Mouse (Mus musculus) limb, embryonic 15.5 days (tissue): ENCODE results near the gene C2cd2l. TPM values are rescaled to one million over a fixed set of nuclear protein-coding genes. Genes with fewer than 3 reads are reported as not detected.
"Not testable (repeated sequence)": the region's sequence is repeated elsewhere in the genome, so short reads cannot be mapped to it uniquely, and the experiment has no call there.

Experiments used
- ATAC-seq: fragments of 200-750 bp; cut with Nextera tagmentation; 2 replicates; pipeline ENCODE4 v1.8.0; 2017; ENCODE audit warnings: low read depth, moderate TSS enrichment; ENCODE audit not compliant: insufficient number of reproducible peaks, low FRiP score, low TSS enrichment
- H3K27ac ChIP-seq: fragments of 300-500 bp; sonication (generic); 2 replicates; pipeline ENCODE4 v1.5.1; 2015; ENCODE audit warnings: moderate library complexity, mild to moderate bottlenecking, inconsistent platforms
- H3K27me3 ChIP-seq: fragments of 300-500 bp; sonication (generic); 2 replicates; pipeline ENCODE4 v1.6.1; 2015; ENCODE audit warnings: inconsistent platforms
- H3K36me3 ChIP-seq: fragments of 300-500 bp; sonication (generic); 2 replicates; pipeline ENCODE4 v1.6.1; 2015; ENCODE audit warnings: inconsistent platforms
- H3K4me1 ChIP-seq: fragments of 300-500 bp; sonication (generic); 2 replicates; pipeline ENCODE4 v1.6.1; 2015; ENCODE audit warnings: inconsistent platforms
- H3K4me2 ChIP-seq: fragments of 300-500 bp; sonication (generic); 2 replicates; pipeline ENCODE4 v1.6.1; 2015; ENCODE audit warnings: mild to moderate bottlenecking, inconsistent platforms
- H3K4me3 ChIP-seq: fragments of 300-500 bp; sonication (generic); 2 replicates; pipeline ENCODE4 v1.5.1; 2015; ENCODE audit warnings: mild to moderate bottlenecking, inconsistent platforms
- H3K9ac ChIP-seq: fragments of 300-500 bp; sonication (generic); 2 replicates; pipeline ENCODE4 v1.6.1; 2015; ENCODE audit warnings: inconsistent platforms
- H3K9me3 ChIP-seq: fragments of 300-500 bp; sonication (generic); 2 replicates; pipeline ENCODE4 v1.6.1; 2016; ENCODE audit warnings: inconsistent platforms
- WGBS: fragments of 180-500 bp; shearing (Covaris S2); methylation state at CpG from one replicate; pipeline ENCODE4 v1.1.7; 2015; 5-methylcytosine and 5-hydroxymethylcytosine counted together
- polyA plus RNA-seq: library from polyadenylated mRNA; unstranded; fragments of >200 nt; fragmentation: Nextera tagmentation; extraction: Ambion mirVana; gene quantifications from 2 replicates; pipeline ENCODE4 v1.2.1, GENCODE M21; 2015

The C2cd2l gene
- polyA plus RNA-seq, 1 experiment from 2014 or later, result 6.9 TPM

DNA sequence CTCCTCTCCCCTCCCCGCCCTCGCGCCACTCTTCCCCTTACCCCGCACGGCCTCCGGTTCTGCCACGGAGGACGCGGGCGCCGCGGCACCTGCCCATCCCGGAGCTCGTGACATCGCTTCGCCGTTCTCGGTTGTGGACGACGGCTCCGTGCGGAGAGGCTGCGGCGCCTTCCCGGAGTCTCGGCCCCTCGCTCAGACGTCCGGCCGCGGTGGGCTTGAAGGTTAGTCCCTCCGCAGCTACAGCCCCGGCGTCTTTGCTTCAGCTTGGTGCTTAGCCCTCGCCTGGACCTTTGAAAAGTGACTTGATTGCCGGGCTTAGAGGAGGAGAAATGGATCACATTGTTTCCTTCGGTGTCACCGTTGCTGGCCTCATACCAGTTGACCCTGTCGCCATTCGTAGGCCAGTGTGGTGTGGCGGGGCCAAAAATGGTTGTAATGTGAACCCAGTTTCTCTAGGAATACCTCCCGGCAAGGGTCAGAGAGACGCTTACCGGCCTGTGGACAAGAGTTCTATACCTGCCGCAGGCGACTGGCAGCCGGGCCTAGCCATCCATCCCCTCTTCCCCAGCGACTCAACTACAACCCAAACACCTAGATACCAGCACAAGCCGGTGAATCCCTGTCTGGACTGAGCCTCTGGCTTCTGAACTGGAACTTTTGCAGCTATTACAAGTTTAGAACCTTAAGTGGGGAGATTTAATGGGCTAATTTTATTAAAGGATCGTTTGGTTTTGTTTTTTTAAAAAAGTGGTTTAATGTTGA, 15.4 kb upstream of the C2cd2l start:
- Histone ChIP-seq H3K4me1 (peaks cover 15% of the 10 kb centered on the region), H3K27ac (peak overlapping the region; percentile 97), H3K4me2 (peak overlapping the region; percentile 73), H3K4me3 (peak overlapping the region; percentile 76), H3K9ac (peak overlapping the region; percentile 98), H3K27me3 (no peaks in the 10 kb centered on the region), H3K36me3 (peaks cover 53% of the 10 kb centered on the region), H3K9me3 (no peaks in the 10 kb centered on the region)
- peak; percentile 0; the same call in 1 of the 2 replicates for ATAC-seq
- under 1% methylated on average over 50 of the region's 50 CpGs for WGBS

DNA sequence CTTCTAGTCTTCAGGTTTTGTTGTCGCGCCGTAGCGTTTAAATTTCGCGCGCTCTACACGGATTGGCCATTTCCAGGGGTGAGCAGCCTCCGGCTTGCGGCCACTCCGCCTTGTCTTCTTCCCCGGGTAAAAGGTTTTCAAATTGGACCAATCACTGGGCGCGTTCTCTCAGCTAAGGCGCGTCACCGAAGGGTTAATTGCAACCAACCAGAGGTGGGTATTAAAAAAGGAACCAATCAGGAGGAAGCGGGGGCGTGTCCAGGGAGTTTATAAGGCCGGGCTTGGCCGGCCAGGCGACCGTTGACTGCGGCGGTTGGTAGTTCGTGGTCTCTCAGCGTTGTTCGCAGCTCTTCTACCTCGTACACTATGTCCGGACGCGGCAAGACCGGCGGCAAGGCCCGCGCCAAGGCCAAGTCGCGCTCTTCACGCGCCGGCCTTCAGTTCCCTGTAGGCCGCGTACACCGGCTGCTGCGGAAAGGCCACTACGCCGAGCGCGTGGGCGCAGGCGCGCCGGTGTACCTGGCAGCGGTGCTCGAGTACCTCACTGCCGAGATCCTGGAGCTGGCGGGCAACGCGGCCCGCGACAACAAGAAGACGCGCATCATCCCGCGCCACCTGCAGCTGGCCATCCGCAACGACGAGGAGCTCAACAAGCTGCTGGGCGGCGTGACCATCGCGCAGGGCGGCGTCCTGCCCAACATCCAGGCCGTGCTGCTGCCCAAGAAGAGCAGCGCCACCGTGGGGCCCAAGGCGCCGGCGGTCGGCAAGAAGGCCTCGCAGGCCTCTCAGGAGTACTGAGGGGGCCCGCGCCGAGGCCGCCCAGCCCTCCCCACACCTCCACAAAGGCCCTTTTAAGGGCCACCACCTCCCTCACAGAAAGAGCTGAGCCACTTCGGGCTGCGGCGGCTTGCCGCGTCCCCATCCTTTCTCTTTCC, 14.6 kb upstream of the C2cd2l start, which contains the start of gene H2afx:
Gene H2afx, plus strand, starts transcription at position 299 of the 935 bp plus-strand sequence.
- Histone ChIP-seq H3K27ac (peak within 1 kb of the TSS; percentile 97), H3K4me3 (peak within 1 kb of the TSS; percentile 76), H3K9ac (peak within 1 kb of the TSS; percentile 98), H3K4me2 (peak within 1 kb of the TSS; percentile 73), H3K36me3 (peaks cover 60% of the 10 kb centered on the region), H3K9me3 (no peaks in the 10 kb centered on the region), H3K4me1 (peaks cover 15% of the 10 kb centered on the region), H3K27me3 (no peaks in the 10 kb centered on the region)
- under 1% methylated on average over 91 of the region's 91 CpGs for WGBS
- ATAC-seq, result peak; percentile 95

- H3K27ac ChIP-seq, result no peak overlapping the region
- H3K9me3 ChIP-seq, result no peaks in the 10 kb centered on the region
- no peaks in the 10 kb centered on the region for H3K27me3 ChIP-seq
- no peak for ATAC-seq
- WGBS, result 95% methylated on average over 13 of the region's 13 CpGs
- H3K4me2 ChIP-seq, result no peak overlapping the region
- H3K4me3 ChIP-seq, result no peak overlapping the region
- peaks cover 60% of the 10 kb centered on the region for H3K36me3 ChIP-seq
- peaks cover 15% of the 10 kb centered on the region for H3K4me1 ChIP-seq
- H3K9ac ChIP-seq, result no peak overlapping the region
Observed at GRCm38 (mm10) chr9:44332918-44333638, 13.0 kb upstream of the C2cd2l start.

DNA sequence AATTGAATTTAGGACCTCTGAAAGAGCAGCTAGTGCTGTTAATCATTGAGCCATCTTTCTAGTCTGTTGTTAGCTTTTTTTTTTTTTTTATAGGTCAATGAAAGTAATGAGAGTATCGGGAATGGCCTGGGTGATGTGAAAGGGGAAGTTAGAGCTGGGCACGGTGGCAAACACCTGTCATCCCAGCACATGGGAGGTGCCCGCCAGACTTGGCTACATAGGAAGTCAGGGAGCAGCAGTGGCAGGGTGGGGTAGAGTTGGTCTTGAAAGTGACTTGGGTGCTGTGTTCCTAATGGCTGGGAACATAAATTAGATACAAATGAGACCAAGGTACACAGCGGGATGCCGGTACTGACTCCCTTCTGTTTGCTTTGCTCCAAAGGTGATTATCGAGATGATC, 10.7 kb upstream of the C2cd2l start:
- ATAC-seq, result no peak
- Histone ChIP-seq H3K27ac (no peak overlapping the region), H3K4me1 (peaks cover 10% of the 10 kb centered on the region), H3K4me2 (no peak overlapping the region), H3K9ac (no peak overlapping the region), H3K36me3 (peaks cover 49% of the 10 kb centered on the region), H3K4me3 (no peak overlapping the region), H3K27me3 (no peaks in the 10 kb centered on the region), H3K9me3 (no peaks in the 10 kb centered on the region)
- 85% methylated on average over 6 of the region's 6 CpGs for WGBS

GRCm38 (mm10) chr9:44327926-44328325, 7.8 kb upstream of the C2cd2l start:
- Histone ChIP-seq H3K9me3 (no peaks in the 10 kb centered on the region), H3K4me1 (peaks cover 13% of the 10 kb centered on the region), H3K27me3 (no peaks in the 10 kb centered on the region), H3K27ac (0 out of 2 replicates have a peak overlapping the region, but pooled peaks have one; percentile 3), H3K4me3 (peak overlapping the region; percentile 81), H3K9ac (no peak overlapping the region), H3K36me3 (peaks cover 39% of the 10 kb centered on the region), H3K4me2 (peak overlapping the region; percentile 68)
- WGBS, result 90% methylated on average over 5 of the region's 5 CpGs
- no peak for ATAC-seq

DNA sequence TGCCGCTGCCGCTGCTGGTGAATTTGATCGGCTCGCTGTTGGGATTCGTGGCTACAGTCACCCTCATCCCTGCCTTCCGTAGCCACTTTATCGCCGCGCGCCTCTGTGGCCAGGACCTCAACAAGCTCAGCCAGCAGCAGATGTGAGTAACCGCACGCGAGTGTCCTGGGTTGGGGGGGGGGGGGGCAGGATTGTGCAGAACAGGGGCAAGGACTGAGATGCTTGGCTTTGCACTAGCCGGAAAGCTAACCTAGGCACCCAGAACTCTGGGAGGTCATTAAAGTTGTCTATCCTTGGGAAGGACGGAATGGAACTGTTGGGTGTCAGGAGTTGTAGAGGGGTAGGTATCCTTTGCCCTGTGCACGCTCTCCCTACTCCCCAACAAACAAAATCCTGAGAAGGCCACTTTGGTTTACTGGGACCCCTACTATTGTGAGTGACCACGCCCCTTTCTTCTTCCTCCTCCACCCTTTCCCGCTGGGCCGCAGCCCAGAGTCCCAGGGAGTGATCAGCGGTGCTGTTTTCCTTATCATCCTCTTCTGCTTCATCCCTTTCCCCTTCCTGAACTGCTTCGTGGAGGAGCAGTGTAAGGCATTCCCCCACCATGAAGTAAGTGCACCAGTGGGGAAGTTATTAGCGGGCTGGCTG, 7.1 kb upstream of the C2cd2l start:
- Histone ChIP-seq H3K27ac (peak overlapping the region; percentile 95), H3K4me2 (peak overlapping the region; percentile 68), H3K9ac (peak overlapping the region; percentile 87), H3K27me3 (no peaks in the 10 kb centered on the region), H3K4me1 (peaks cover 13% of the 10 kb centered on the region), H3K4me3 (peak overlapping the region; percentile 81), H3K9me3 (no peaks in the 10 kb centered on the region), H3K36me3 (peaks cover 32% of the 10 kb centered on the region)
- WGBS, result under 1% methylated on average over 22 of the region's 22 CpGs
- ATAC-seq, result no peak

DNA sequence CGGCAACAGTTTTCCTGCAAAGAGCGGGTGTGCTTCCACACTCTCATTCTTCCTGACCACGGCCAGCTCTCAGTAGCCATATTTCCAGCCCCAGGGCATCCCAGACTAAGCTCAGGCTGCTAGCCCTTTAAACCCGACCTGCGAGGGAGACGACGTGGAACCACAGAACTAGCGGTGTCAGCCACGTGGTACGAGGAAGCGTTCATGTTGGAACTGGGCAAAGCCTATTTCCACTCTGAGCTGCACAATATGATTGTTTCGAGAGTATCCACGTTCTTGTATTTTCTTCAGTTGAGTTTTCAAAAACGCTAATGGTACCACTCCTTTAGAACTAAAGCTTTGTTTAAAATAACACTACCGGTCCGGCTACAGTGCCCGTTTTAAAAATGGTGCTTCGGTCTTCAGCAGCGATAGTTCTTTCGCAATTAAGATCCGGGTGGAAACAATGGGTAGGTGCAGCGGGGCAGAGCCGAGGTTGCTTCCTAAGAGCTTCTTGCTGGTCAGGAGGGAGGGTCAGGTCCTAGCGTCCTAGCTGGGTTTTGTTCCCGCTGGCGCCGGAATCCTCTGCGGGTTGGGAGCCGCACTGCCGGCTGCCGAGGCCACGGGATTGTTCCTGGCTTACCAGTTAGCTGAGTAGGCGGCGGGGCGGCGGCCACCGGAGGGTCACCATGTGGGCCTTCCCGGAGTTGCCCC, 6.4 kb upstream of the C2cd2l start:
- under 1% methylated on average over 38 of the region's 38 CpGs for WGBS
- peak; percentile 87 for ATAC-seq
- H3K27me3 ChIP-seq, result no peaks in the 10 kb centered on the region

DNA sequence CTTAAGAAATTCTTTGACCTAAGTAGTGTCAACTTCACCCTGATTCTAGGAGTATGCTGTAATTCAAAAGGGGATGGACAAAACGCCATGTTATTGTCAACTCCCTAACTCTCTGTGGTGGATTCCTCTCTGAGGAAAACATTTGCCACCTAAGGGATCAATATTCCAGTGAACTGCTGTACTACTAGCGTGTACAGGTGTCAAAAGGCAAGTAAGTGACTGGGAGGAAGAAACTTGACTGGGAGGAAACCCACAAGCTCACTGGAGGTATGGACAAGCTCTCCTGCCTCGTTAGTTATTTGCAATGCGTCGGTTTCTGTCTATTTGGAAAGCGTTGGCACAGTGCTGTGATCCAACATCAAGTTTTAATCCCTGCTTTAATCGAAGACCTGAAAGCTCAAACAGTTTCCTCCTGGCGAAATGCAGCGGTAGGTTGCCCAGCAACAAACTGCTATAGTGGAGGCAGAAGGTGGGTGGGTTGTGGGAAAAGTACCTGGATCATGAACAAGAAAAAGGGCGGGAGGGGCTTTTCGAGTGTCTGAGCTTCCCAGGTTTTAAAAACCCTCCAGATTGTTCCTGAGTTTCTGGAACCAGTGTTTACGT, 5.8 kb upstream of the C2cd2l start, which contains the start of gene Dpagt1:
Gene Dpagt1, plus strand, starts transcription at position 252 of the 603 bp plus-strand sequence.
- H3K27me3 ChIP-seq, result no peaks in the 10 kb centered on the region
- peaks cover 15% of the 10 kb centered on the region for H3K4me1 ChIP-seq
- peak within 1 kb of the TSS; percentile 68 for H3K4me2 ChIP-seq
- H3K4me3 ChIP-seq, result peak within 1 kb of the TSS; percentile 81
- peaks cover 20% of the 10 kb centered on the region for H3K36me3 ChIP-seq
- no peaks in the 10 kb centered on the region for H3K9me3 ChIP-seq
- WGBS, result 3% methylated on average over 12 of the region's 12 CpGs
- peak within 1 kb of the TSS; percentile 95 for H3K27ac ChIP-seq
- H3K9ac ChIP-seq, result peak within 1 kb of the TSS; percentile 87
- ATAC-seq, result no peak

More for the DNA sequence above, 6.4 kb upstream of the C2cd2l start:
- Histone ChIP-seq H3K4me1 (peaks cover 13% of the 10 kb centered on the region), H3K27ac (peak overlapping the region; percentile 95), H3K9ac (peak overlapping the region; percentile 87), H3K36me3 (peaks cover 26% of the 10 kb centered on the region), H3K4me2 (peak overlapping the region; percentile 68), H3K4me3 (peak overlapping the region; percentile 81), H3K9me3 (no peaks in the 10 kb centered on the region)

DNA sequence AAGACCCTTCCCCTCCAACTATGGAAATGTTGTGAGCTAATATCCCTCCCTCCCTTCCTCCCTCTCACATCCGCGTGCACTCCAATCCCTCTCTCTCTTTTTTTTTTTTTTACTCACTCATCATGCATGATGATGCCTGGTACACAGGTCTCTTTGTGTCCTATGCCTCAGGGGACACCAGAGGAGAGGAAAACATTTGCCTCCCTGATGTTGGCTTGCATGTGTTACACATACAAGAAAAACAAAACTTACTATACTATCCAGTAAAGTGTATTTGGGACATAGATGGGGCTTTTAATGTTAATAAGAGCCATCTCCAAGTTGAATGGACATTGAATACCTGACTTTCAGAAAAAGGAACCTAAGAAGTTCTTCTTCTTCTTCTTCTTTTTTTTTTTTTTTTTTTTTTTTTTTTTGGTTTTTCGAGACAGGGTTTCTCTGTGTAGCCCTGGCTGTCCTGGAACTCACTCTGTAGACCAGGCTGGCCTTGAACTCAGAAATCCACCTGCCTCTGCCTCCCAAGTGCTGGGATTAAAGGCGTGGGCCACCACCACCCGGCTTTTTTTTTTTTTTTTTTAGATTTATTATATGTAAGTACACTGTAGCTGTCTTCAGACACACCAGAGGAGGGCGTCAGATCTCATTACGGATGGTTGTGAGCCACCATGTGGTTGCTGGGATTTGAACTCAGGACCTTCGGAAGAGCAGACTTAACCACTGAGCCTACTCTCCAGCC, 5.1 kb upstream of the C2cd2l start:
- Histone ChIP-seq H3K4me2 (peak overlapping the region; percentile 68), H3K27ac (peak overlapping the region; percentile 95), H3K36me3 (peaks cover 13% of the 10 kb centered on the region), H3K4me3 (peak overlapping the region; percentile 81; the same call in 1 of the 2 replicates), H3K4me1 (peaks cover 20% of the 10 kb centered on the region)
- WGBS, result 58% methylated on average over 7 of the region's 8 CpGs
- H3K9ac ChIP-seq, ATAC-seq, H3K27me3 ChIP-seq, H3K9me3 ChIP-seq: not testable (repeated sequence)

- Histone ChIP-seq H3K9ac (no peak overlapping the region), H3K4me3 (no peak overlapping the region), H3K4me1 (peaks cover 23% of the 10 kb centered on the region), H3K27ac (no peak overlapping the region), H3K27me3 (no peaks in the 10 kb centered on the region), H3K9me3 (no peaks in the 10 kb centered on the region), H3K4me2 (no peak overlapping the region), H3K36me3 (peaks cover 5% of the 10 kb centered on the region; the same call in 1 of the 2 replicates)
- no peak for ATAC-seq
- WGBS, result 69% methylated on average over 6 of the region's 6 CpGs
Observed at GRCm38 (mm10) chr9:44324147-44324546, 4.1 kb upstream of the C2cd2l start.
